Mouse (Mus musculus): Measurements from ENCODE around the gene Chrna4. TPM values are rescaled to one million over a fixed set of nuclear protein-coding genes. Genes with fewer than 3 reads are reported as not detected.

Gene Chrna4
- polyA plus RNA-seq, 1 experiment, result not detected

GRCm38 (mm10) chr2:181033310-181033709 is 10.0 kb downstream of the Chrna4 start:
- 51% methylated on average over 6 of the region's 6 CpGs for whole genome bisulfite sequencing

GRCm38 (mm10) chr2:181032407-181032806 is 10.9 kb downstream of the Chrna4 start:
- Histone ChIP-seq H3K4me1 (ENCODE audit: control insufficient read depth, insufficient read depth, low read length) (no peaks in the 10 kb centered on the region), H3K4me3 (replicated peaks; ENCODE audit: control insufficient read depth, low read depth, low read length) (no peak overlapping the region), H3K27ac (ENCODE audit: control insufficient read depth, insufficient read depth, low read depth, low read length, poor library complexity) (no peak overlapping the region)
- no peak for TF ChIP-seq CTCF (IDR thresholded peaks at IDR 0.05; ENCODE audit: control insufficient read depth, insufficient read depth, low read length)
- TF ChIP-seq POLR2A (IDR thresholded peaks at IDR 0.05; ENCODE audit: borderline replicate concordance, control insufficient read depth, low read depth, low read length), result no peak
- 43% methylated on average over 5 of the region's 5 CpGs for WGBS

More at GRCm38 (mm10) chr2:181033310-181033709, 10.0 kb downstream of the Chrna4 start:
- no peaks in the 10 kb centered on the region for H3K4me1 ChIP-seq (ENCODE audit: control insufficient read depth, insufficient read depth, low read length)
- no peak overlapping the region for H3K4me3 ChIP-seq (replicated peaks; ENCODE audit: control insufficient read depth, low read depth, low read length)
- TF ChIP-seq CTCF (IDR thresholded peaks at IDR 0.05; ENCODE audit: control insufficient read depth, insufficient read depth, low read length) (no peak), POLR2A (IDR thresholded peaks at IDR 0.05; ENCODE audit: borderline replicate concordance, control insufficient read depth, low read depth, low read length) (no peak)
- H3K27ac ChIP-seq (ENCODE audit: control insufficient read depth, insufficient read depth, low read depth, low read length, poor library complexity), result no peak overlapping the region

- WGBS, result 68% methylated on average over 11 of the region's 11 CpGs
- TF ChIP-seq POLR2A (IDR thresholded peaks at IDR 0.05; ENCODE audit: borderline replicate concordance, control insufficient read depth, low read depth, low read length) (no peak), CTCF (IDR thresholded peaks at IDR 0.05; ENCODE audit: control insufficient read depth, insufficient read depth, low read length) (no peak)
Measured at GRCm38 (mm10) chr2:181031406-181031934, 11.9 kb downstream of the Chrna4 start.

GRCm38 (mm10) chr2:181008339-181008738 is 35.0 kb downstream of the Chrna4 start:
- TF ChIP-seq CTCF (IDR thresholded peaks at IDR 0.05; ENCODE audit: control insufficient read depth, insufficient read depth, low read length) (no peak), POLR2A (IDR thresholded peaks at IDR 0.05; ENCODE audit: borderline replicate concordance, control insufficient read depth, low read depth, low read length) (no peak)
- WGBS, result 78% methylated on average over 5 of the region's 5 CpGs
- no peak overlapping the region for H3K27ac ChIP-seq (ENCODE audit: control insufficient read depth, insufficient read depth, low read depth, low read length, poor library complexity)
- no peak overlapping the region for H3K4me3 ChIP-seq (replicated peaks; ENCODE audit: control insufficient read depth, low read depth, low read length)
- H3K4me1 ChIP-seq (ENCODE audit: control insufficient read depth, insufficient read depth, low read length), result no peaks in the 10 kb centered on the region

More at GRCm38 (mm10) chr2:181031406-181031934, 11.9 kb downstream of the Chrna4 start:
- H3K4me3 ChIP-seq (replicated peaks; ENCODE audit: control insufficient read depth, low read depth, low read length), result no peak overlapping the region
- H3K27ac ChIP-seq (ENCODE audit: control insufficient read depth, insufficient read depth, low read depth, low read length, poor library complexity), result no peak overlapping the region
- no peaks in the 10 kb centered on the region for H3K4me1 ChIP-seq (ENCODE audit: control insufficient read depth, insufficient read depth, low read length)

GRCm38 (mm10) chr2:181007054-181007453 is 36.3 kb downstream of the Chrna4 start:
- no peaks in the 10 kb centered on the region for H3K4me1 ChIP-seq (ENCODE audit: control insufficient read depth, insufficient read depth, low read length)
- no peak overlapping the region for H3K27ac ChIP-seq (ENCODE audit: control insufficient read depth, insufficient read depth, low read depth, low read length, poor library complexity)
- TF ChIP-seq CTCF (IDR thresholded peaks at IDR 0.05; ENCODE audit: control insufficient read depth, insufficient read depth, low read length) (no peak), POLR2A (IDR thresholded peaks at IDR 0.05; ENCODE audit: borderline replicate concordance, control insufficient read depth, low read depth, low read length) (no peak)
- H3K4me3 ChIP-seq (replicated peaks; ENCODE audit: control insufficient read depth, low read depth, low read length), result no peak overlapping the region
- WGBS, result 73% methylated on average over 4 of the region's 4 CpGs

- TF ChIP-seq CTCF (IDR thresholded peaks at IDR 0.05; ENCODE audit: control insufficient read depth, insufficient read depth, low read length) (no peak), POLR2A (IDR thresholded peaks at IDR 0.05; ENCODE audit: borderline replicate concordance, control insufficient read depth, low read depth, low read length) (no peak)
- Histone ChIP-seq H3K4me3 (replicated peaks; ENCODE audit: control insufficient read depth, low read depth, low read length) (no peak overlapping the region), H3K4me1 (ENCODE audit: control insufficient read depth, insufficient read depth, low read length) (no peaks in the 10 kb centered on the region), H3K27ac (ENCODE audit: control insufficient read depth, insufficient read depth, low read depth, low read length, poor library complexity) (no peak overlapping the region)
- WGBS, result 57% methylated on average over 3 of the region's 3 CpGs
Measured at GRCm38 (mm10) chr2:180996905-180997304, 46.4 kb downstream of the Chrna4 start.

GRCm38 (mm10) chr2:180996436-180996835 is 46.9 kb downstream of the Chrna4 start:
- Histone ChIP-seq H3K27ac (ENCODE audit: control insufficient read depth, insufficient read depth, low read depth, low read length, poor library complexity) (no peak overlapping the region), H3K4me1 (ENCODE audit: control insufficient read depth, insufficient read depth, low read length) (no peaks in the 10 kb centered on the region), H3K4me3 (replicated peaks; ENCODE audit: control insufficient read depth, low read depth, low read length) (no peak overlapping the region)
- WGBS, result 12% methylated on average over 5 of the region's 5 CpGs
- TF ChIP-seq POLR2A (IDR thresholded peaks at IDR 0.05; ENCODE audit: borderline replicate concordance, control insufficient read depth, low read depth, low read length), result no peak
- TF ChIP-seq CTCF (IDR thresholded peaks at IDR 0.05; ENCODE audit: control insufficient read depth, insufficient read depth, low read length), result peak; percentile 83

GRCm38 (mm10) chr2:180995457-180995856 is 47.9 kb downstream of the Chrna4 start:
- no peak overlapping the region for H3K4me3 ChIP-seq (replicated peaks; ENCODE audit: control insufficient read depth, low read depth, low read length)
- H3K27ac ChIP-seq (ENCODE audit: control insufficient read depth, insufficient read depth, low read depth, low read length, poor library complexity), result no peak overlapping the region
- TF ChIP-seq POLR2A (IDR thresholded peaks at IDR 0.05; ENCODE audit: borderline replicate concordance, control insufficient read depth, low read depth, low read length) (no peak), CTCF (IDR thresholded peaks at IDR 0.05; ENCODE audit: control insufficient read depth, insufficient read depth, low read length) (no peak)
- 83% methylated on average over 4 of the region's 4 CpGs for WGBS
- H3K4me1 ChIP-seq (ENCODE audit: control insufficient read depth, insufficient read depth, low read length), result no peaks in the 10 kb centered on the region

- WGBS, result 63% methylated on average over 2 of the region's 2 CpGs
- Histone ChIP-seq H3K4me3 (replicated peaks; ENCODE audit: control insufficient read depth, low read depth, low read length) (no peak overlapping the region), H3K4me1 (ENCODE audit: control insufficient read depth, insufficient read depth, low read length) (no peaks in the 10 kb centered on the region), H3K27ac (ENCODE audit: control insufficient read depth, insufficient read depth, low read depth, low read length, poor library complexity) (no peak overlapping the region)
- TF ChIP-seq CTCF (IDR thresholded peaks at IDR 0.05; ENCODE audit: control insufficient read depth, insufficient read depth, low read length) (no peak), POLR2A (IDR thresholded peaks at IDR 0.05; ENCODE audit: borderline replicate concordance, control insufficient read depth, low read depth, low read length) (no peak)
Measured at GRCm38 (mm10) chr2:180994360-180994759, 49.0 kb downstream of the Chrna4 start.
